Mouse (Mus musculus) macrophage (primary cell): ENCODE results near the gene Mtmr4. TPM values are rescaled to one million over a fixed set of nuclear protein-coding genes. Genes with fewer than 3 reads are reported as not detected.
A peak's percentile ranks its signal among the peaks of the same experiment; 100 is the strongest.

ENCODE experiments used
- H3K27ac ChIP-seq: fragments of 350-480 bp; formaldehyde crosslinking; 2 replicates; pipeline ENCODE4 v1.9.0; 2021
- H3K36me3 ChIP-seq: fragments of 350-480 bp; formaldehyde crosslinking; 2 replicates; pipeline ENCODE4 v1.9.0; 2021; ENCODE audit errors: inconsistent target
- H3K4me3 ChIP-seq: fragments of 350-480 bp; formaldehyde crosslinking; 2 replicates; pipeline ENCODE4 v1.9.0; 2021; ENCODE audit errors: inconsistent target
- H3K79me2 ChIP-seq: fragments of 350-480 bp; formaldehyde crosslinking; 2 replicates; pipeline ENCODE4 v1.9.0; 2021; ENCODE audit errors: inconsistent target
- WGBS: methylation state at CpG from one replicate; pipeline ENCODE4 v1.1.7; 2026; ENCODE audit warnings: inconsistent platforms; ENCODE audit not compliant: missing documents; 5-methylcytosine and 5-hydroxymethylcytosine counted together
- polyA plus RNA-seq: library from polyadenylated mRNA; stranded (reverse); fragments of 250-400 nt; gene quantifications from 3 replicates; pipeline ENCODE4 v1.2.4, GENCODE M21; 2018; ENCODE audit warnings: inconsistent platforms

Gene Mtmr4
- polyA plus RNA-seq, 1 experiment from 2014 or later = 9.4 TPM

DNA sequence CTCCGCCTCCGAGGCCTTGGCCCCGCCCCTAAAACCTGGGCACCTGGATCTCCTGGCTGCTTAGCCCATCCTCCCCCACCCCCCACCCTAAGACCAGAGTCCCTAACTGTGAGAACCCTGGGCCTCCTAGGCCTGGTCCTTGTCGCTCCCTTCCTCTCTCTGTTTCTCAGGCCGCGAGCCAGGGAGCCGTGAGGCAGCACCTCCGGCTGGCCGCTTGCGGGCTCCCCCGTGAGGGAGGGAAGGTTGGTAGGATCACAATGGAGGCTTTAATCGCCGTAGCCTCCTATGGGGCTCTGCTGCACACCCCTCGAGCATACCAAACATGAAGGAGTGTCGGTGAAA is 363 bp downstream of the Mtmr4 start:
- Histone ChIP-seq H3K4me3 (peak overlapping the region; percentile 71), H3K27ac (peak overlapping the region; percentile 81), H3K36me3 (peaks cover 11% of the 10 kb centered on the region), H3K79me2 (peaks cover 18% of the 10 kb centered on the region; the same call in 1 of the 2 replicates)
- WGBS = under 1% methylated on average over 15 of the region's 15 CpGs

- peak overlapping the region; percentile 71 for H3K4me3 ChIP-seq
- peaks cover 18% of the 10 kb centered on the region for H3K36me3 ChIP-seq
- WGBS = 38% methylated on average over 13 of the region's 13 CpGs
- peaks cover 18% of the 10 kb centered on the region; the same call in 1 of the 2 replicates for H3K79me2 ChIP-seq
- H3K27ac ChIP-seq = peak overlapping the region; percentile 81
Measured at GRCm38 (mm10) chr11:87592713-87593598, 994 bp downstream of the Mtmr4 start.

GRCm38 (mm10) chr11:87595327-87595841 is 3.4 kb downstream of the Mtmr4 start:
- Histone ChIP-seq H3K79me2 (peaks cover 18% of the 10 kb centered on the region; the same call in 1 of the 2 replicates), H3K27ac (no peak overlapping the region), H3K36me3 (peaks cover 42% of the 10 kb centered on the region), H3K4me3 (peak overlapping the region; percentile 32)
- whole genome bisulfite sequencing = 2% methylated on average over 25 of the region's 37 CpGs

DNA sequence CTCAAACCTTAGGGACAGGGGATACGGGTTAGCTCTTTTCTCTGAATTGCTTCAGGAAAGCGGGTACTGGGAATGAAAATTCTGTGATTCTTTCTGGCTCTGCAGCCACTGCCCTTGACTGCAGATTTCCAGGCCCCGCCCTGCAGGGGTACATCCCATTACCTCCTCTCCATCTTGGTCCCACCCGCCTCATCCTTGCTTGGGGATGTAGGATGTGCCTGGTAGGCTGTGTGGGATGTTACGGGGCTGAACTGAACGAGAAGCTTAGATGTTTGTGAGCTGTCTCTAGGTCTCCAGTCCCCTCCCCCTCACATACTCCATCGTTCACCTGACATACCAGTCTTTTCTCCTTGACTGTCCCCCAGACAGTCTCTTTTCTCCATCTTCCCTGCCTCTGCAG is 4.0 kb downstream of the Mtmr4 start:
- 54% methylated on average over 7 of the region's 7 CpGs for WGBS
- Histone ChIP-seq H3K36me3 (peaks cover 48% of the 10 kb centered on the region), H3K27ac (no peak overlapping the region), H3K4me3 (peak overlapping the region; percentile 32), H3K79me2 (peaks cover 18% of the 10 kb centered on the region; the same call in 1 of the 2 replicates)

GRCm38 (mm10) chr11:87596492-87596891 is 4.5 kb downstream of the Mtmr4 start:
- Histone ChIP-seq H3K27ac (no peak overlapping the region), H3K36me3 (peaks cover 51% of the 10 kb centered on the region), H3K79me2 (peaks cover 18% of the 10 kb centered on the region; the same call in 1 of the 2 replicates), H3K4me3 (no peak overlapping the region)
- 71% methylated on average over 2 of the region's 2 CpGs for WGBS

- Histone ChIP-seq H3K4me3 (no peak overlapping the region), H3K36me3 (peaks cover 57% of the 10 kb centered on the region), H3K79me2 (peaks cover 18% of the 10 kb centered on the region; the same call in 1 of the 2 replicates), H3K27ac (no peak overlapping the region)
Measured at GRCm38 (mm10) chr11:87597061-87597460, 5.1 kb downstream of the Mtmr4 start.

DNA sequence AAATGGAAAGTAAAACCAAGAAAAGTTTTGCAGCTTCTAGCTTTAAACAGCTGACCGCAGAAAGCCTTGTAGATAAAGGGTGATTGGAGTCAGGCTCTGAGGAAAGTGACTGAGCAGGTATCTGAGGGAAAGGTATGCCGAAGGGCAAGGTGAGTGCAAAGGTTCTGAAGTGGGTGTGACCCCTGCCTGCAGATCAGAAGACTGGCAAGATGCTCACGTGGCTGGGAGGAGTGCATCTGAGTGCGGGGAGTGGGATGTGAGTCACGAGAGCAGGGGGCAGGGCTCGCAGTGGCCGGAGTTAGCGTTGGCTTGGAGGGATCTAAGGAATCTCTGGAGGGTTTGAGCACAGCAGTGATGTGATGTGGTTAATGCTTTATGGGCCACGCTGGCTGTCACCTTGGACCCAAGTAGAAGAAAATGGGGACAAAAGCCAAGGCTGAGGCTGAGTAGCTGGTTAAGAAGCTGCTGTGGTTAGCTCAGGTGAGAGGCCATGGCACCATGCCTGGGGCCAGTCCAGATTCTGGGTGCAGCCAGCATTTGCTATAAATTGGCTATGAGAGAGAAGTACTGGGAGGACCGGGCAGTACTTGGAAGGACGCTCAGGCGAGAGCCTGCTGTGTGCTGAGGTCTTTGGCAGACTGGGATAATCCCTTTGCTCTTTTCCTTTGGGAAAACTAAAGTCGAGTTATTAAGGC is 7.6 kb downstream of the Mtmr4 start:
- 96% methylated on average over 13 of the region's 13 CpGs for WGBS
- H3K27ac ChIP-seq = no peak overlapping the region
- no peak overlapping the region for H3K4me3 ChIP-seq
- H3K36me3 ChIP-seq = peaks cover 70% of the 10 kb centered on the region
- H3K79me2 ChIP-seq = no peaks in the 10 kb centered on the region

DNA sequence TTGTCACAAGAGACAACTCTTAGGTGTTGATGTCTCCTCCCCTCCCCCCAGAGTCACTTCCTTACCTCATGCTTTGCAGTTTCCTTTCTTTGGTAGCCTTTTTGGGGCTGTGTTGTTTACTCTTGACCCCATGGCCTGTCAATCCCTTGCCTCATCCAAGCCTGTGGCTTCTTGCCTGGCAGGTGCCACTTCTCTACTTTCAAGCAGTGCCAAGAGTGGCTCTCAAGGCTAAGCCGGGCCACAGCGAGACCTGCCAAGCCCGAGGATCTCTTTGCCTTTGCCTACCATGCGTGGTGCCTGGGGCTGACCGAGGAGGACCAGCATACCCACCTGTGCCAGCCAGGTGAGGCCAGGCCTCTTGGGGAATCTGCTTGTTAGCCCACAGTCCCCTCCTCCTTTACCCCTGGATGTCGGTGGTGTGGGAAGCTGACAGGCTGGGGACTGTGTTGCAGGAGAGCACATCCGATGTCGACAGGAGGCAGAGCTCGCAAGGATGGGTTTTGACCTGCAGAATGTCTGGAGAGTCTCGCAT is 8.4 kb downstream of the Mtmr4 start:
- Histone ChIP-seq H3K27ac (no peak overlapping the region), H3K36me3 (peaks cover 78% of the 10 kb centered on the region), H3K79me2 (no peaks in the 10 kb centered on the region), H3K4me3 (no peak overlapping the region)
- WGBS = 98% methylated on average over 10 of the region's 10 CpGs

DNA sequence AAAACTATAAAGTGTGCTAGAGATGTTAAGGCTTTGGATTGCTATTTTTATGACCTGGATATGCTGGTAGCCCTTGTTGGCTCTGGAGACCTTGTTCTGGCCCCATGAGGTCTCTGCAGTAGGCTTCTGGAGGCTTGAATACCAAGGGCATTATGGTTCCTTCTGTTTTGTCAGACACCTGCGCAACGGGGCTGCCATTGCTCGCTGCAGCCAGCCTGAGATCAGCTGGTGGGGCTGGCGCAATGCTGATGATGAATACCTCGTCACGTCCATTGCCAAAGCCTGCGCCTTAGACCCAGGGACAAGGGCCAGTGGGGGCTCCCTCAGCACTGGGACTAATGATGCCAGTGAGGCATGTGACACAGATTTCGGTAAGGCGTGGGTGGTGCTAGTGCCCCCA is 10.3 kb downstream of the Mtmr4 start:
- WGBS = 92% methylated on average over 9 of the region's 9 CpGs

DNA sequence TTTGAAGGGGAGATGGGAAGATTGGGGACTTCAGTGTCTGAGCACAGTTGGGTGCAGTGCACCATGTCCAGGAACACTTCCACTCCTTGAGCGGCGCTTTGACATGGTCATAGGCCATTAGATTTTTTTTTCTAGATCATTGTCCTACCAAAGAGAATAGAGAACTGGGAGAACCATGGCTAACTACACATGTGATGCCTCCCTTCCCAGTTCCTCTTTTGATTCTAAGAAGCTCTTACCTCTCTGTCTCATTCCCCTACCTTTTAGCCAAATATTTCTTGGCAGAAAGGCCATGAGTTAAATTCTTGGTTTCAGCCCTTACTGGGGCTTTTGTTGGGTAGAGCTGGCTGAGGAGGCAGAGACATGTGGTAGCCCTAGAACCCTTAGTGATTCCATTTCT is 11.6 kb downstream of the Mtmr4 start:
- H3K4me3 ChIP-seq = no peak overlapping the region
- 91% methylated on average over 2 of the region's 2 CpGs for WGBS
- H3K27ac ChIP-seq = no peak overlapping the region
- H3K36me3 ChIP-seq = peaks cover 90% of the 10 kb centered on the region
- no peaks in the 10 kb centered on the region for H3K79me2 ChIP-seq

More for the DNA sequence above, 10.3 kb downstream of the Mtmr4 start:
- Histone ChIP-seq H3K36me3 (peaks cover 93% of the 10 kb centered on the region), H3K79me2 (no peaks in the 10 kb centered on the region), H3K27ac (no peak overlapping the region), H3K4me3 (no peak overlapping the region)

DNA sequence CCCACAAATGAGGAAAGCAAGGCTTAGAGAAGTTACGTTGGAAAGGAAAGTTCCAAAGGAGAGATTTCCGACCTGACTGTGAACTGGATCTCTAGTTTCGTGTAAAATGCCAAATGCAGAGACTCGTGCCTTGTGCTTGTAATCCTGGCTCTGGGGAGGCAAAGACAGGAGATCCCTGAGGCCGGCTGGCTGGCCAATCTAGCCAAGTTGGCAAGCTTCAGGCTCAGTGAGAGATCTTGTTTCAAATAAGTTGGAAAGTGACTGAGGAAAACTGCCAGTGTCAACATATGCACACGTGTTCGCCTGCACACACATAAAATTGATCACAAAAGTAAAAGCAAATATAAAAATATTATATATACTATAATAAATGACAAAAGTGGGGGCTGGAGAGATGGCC is 17.3 kb downstream of the Mtmr4 start:
- Histone ChIP-seq H3K79me2 (no peaks in the 10 kb centered on the region), H3K4me3 (no peak overlapping the region), H3K27ac (no peak overlapping the region), H3K36me3 (peaks cover 86% of the 10 kb centered on the region)
- WGBS = 93% methylated on average over 7 of the region's 7 CpGs

GRCm38 (mm10) chr11:87611547-87611946 is 19.6 kb downstream of the Mtmr4 start:
- Histone ChIP-seq H3K4me3 (no peak overlapping the region), H3K27ac (no peak overlapping the region), H3K36me3 (peaks cover 87% of the 10 kb centered on the region), H3K79me2 (no peaks in the 10 kb centered on the region)
- 95% methylated on average over 9 of the region's 9 CpGs for WGBS

DNA sequence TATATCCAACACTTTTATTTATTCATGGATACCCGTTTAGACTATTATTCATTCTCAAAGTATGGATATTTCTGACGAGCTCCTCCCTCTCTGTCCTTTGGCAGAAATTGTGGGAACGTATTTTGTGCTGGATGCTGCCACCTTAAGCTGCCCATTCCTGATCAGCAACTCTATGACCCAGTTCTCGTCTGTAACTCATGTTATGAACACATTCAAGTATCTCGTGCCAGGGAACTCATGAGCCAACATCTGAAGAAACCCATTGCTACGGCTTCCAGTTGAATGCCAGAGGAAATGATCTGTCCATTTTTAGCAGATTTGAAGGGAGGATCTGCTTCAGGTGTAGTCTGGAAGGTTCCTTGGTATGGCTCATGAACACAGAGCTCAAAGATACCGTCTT is 22.0 kb downstream of the Mtmr4 start:
- H3K79me2 ChIP-seq = no peaks in the 10 kb centered on the region
- no peak overlapping the region for H3K4me3 ChIP-seq
- 98% methylated on average over 7 of the region's 7 CpGs for WGBS
- peaks cover 75% of the 10 kb centered on the region for H3K36me3 ChIP-seq
- no peak overlapping the region for H3K27ac ChIP-seq

GRCm38 (mm10) chr11:87615551-87615950 is 23.6 kb downstream of the Mtmr4 start:
- Histone ChIP-seq H3K27ac (no peak overlapping the region), H3K4me3 (no peak overlapping the region)

DNA sequence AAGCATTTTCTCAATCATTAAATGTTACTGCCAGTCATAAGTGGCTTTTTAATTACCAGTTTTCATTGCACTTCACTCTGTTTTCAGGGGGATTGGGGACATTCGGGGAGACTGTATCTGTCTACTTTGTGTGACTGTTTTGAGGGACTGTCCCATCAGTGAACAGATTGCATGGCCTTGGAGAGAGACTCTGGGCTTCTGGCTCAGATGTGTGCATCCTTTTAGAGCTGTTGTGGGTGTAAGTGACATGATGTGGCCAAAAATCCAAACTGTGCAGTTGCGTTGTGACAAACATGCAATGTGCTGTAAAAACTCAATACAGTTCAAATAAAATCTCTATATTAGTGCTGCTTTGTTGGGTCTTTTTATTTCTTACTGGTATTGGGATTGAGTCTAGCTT is 24.0 kb downstream of the Mtmr4 start:
- 100% methylated on average over 2 of the region's 2 CpGs for WGBS
- Histone ChIP-seq H3K4me3 (no peak overlapping the region), H3K79me2 (no peaks in the 10 kb centered on the region), H3K27ac (no peak overlapping the region), H3K36me3 (peaks cover 62% of the 10 kb centered on the region)

More at GRCm38 (mm10) chr11:87615551-87615950, 23.6 kb downstream of the Mtmr4 start:
- peaks cover 66% of the 10 kb centered on the region for H3K36me3 ChIP-seq
- WGBS = 99% methylated on average over 5 of the region's 5 CpGs
- no peaks in the 10 kb centered on the region for H3K79me2 ChIP-seq
